Mouse (Mus musculus) heart, postnatal 14 days (tissue): ENCODE results near the gene Rtl4. TPM values are rescaled to one million over a fixed set of nuclear protein-coding genes. Genes with fewer than 3 reads are reported as not detected.

Source experiments
- DNase-seq, 2 experiments: peaks; one replicate each; pipeline ENCODE4 v3.0.0; 2021 to 2022
- intact Hi-C: fragments of 180-260 bp; cut with DNase I; formaldehyde crosslinking; loops from one replicate; pipeline ENCODE4 v1.15.1; 2025
- long read RNA-seq, 2 experiments: library from polyadenylated mRNA; stranded (forward); transcript quantifications; one replicate each; pipeline ENCODE4 v2.0.0; 2021
- microRNA-seq, 2 experiments: library from miRNA; unstranded; fragments of <30 nt; microRNA quantifications; one replicate each; pipeline ENCODE4 v1.2.0; 2021 to 2022
- total RNA-seq, 2 experiments: library from RNA; stranded (reverse); gene quantifications; 2 replicates each; pipeline ENCODE4 v1.2.3; 2021

The Rtl4 gene
- not detected for total RNA-seq
- long read RNA-seq, experiment 1: 0 reads
- long read RNA-seq, experiment 2: 0 reads

- intact Hi-C loops: no loop called here
- no peak for DNase-seq
Observed at GRCm38 (mm10) chrX:144688207-144689118, at the start of gene Rtl4. Gene Rtl4, plus strand, starts transcription at chrX:144688907.

- intact Hi-C loops: loop anchor here (2.0 to 5.0 kb wide), 2 partner anchors 242 to 758 kb away; no protein-coding TSS in a partner anchor
Observed at GRCm38 (mm10) chrX:144644756-144645155, 44.0 kb upstream of the Rtl4 start.

GRCm38 (mm10) chrX:144645394-144645793 lies 43.3 kb upstream of the Rtl4 start:
- intact Hi-C loops: loop anchor here (2.0 to 5.0 kb wide), 2 partner anchors 243 to 757 kb away; no protein-coding TSS in a partner anchor

More at GRCm38 (mm10) chrX:144644756-144645155, 44.0 kb upstream of the Rtl4 start:
- DNase-seq: no peak

GRCm38 (mm10) chrX:144652196-144652595 lies 36.5 kb upstream of the Rtl4 start:
- DNase-seq: no peak
- intact Hi-C loops: no loop called here

More at GRCm38 (mm10) chrX:144645394-144645793, 43.3 kb upstream of the Rtl4 start:
- DNase-seq: peak in 1 of 2 experiments; percentile 2

GRCm38 (mm10) chrX:144687742-144688141 lies 965 bp upstream of the Rtl4 start:
- DNase-seq: no peak
- intact Hi-C loops: no loop called here

GRCm38 (mm10) chrX:144688142-144688206 lies 733 bp upstream of the Rtl4 start, which contains the start of gene Trpc5:
Gene Trpc5, minus strand, starts transcription at chrX:144688180.
- no peak for DNase-seq
- intact Hi-C loops: no loop called here

- DNase-seq: no peak
- intact Hi-C loops: no loop called here
Observed at GRCm38 (mm10) chrX:144689119-144689858, 582 bp downstream of the Rtl4 start.

GRCm38 (mm10) chrX:144689859-144690181 lies 1.1 kb downstream of the Rtl4 start:
- no peak for DNase-seq
- intact Hi-C loops: no loop called here

GRCm38 (mm10) chrX:144716330-144716729 lies 27.6 kb downstream of the Rtl4 start:
- intact Hi-C loops: no loop called here
- no peak for DNase-seq

- no peak for DNase-seq
- intact Hi-C loops: no loop called here
Observed at GRCm38 (mm10) chrX:144747528-144748049, 58.9 kb downstream of the Rtl4 start.

GRCm38 (mm10) chrX:144986980-144987379 lies 298.3 kb downstream of the Rtl4 start:
- intact Hi-C loops: no loop called here
- no peak for DNase-seq

GRCm38 (mm10) chrX:145065484-145065913 lies 376.8 kb downstream of the Rtl4 start:
- intact Hi-C loops: no loop called here

GRCm38 (mm10) chrX:145089802-145090201 lies 401.1 kb downstream of the Rtl4 start:
- no peak for DNase-seq
- intact Hi-C loops: no loop called here

More at GRCm38 (mm10) chrX:145065484-145065913, 376.8 kb downstream of the Rtl4 start:
- no peak for DNase-seq

GRCm38 (mm10) chrX:145090360-145090759 lies 401.7 kb downstream of the Rtl4 start:
- intact Hi-C loops: no loop called here
- no peak for DNase-seq

- intact Hi-C loops: no loop called here
- no peak for DNase-seq
Observed at GRCm38 (mm10) chrX:145090964-145091363, 402.3 kb downstream of the Rtl4 start.

Small RNA genes within 50 kb of the gene (microRNA-seq; reads per million reads assigned to microRNA genes)
- gene Mir3472: 0 reads per million in 2 experiments

Other genes with a start within 250 kb of the Rtl4 start
- gene Trpc5os, start 232.3 kb upstream of the Rtl4 start, total RNA-seq: not detected
- gene Trpc5, start 727 bp upstream of the Rtl4 start, total RNA-seq: not detected